Mouse (Mus musculus): ENCODE results near the gene Spib.

Gene Spib

DNA sequence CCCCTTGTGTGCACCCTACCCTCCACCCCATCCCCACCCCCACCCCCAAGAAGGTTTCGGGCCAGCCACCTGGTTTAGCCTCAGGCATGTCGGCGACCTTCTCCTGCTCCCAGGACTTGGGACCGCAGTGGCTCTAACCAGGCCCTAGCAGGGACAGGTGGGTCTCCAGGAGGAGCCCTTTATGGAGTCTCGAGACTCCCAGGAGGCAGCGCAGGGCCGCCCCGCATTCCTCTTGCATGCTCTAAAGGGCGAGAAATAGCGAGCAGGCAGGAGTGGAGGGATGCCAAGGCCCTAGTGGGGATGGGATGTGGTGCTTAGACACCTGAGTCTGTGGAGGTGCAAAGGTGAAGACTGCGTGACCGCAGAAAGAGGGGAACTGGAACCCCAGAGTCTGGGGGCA is 7.4 kb downstream of the Spib start, which contains the start of gene Mybpc2:
Gene Mybpc2 (minus strand): TSS at position 155 of the 400 bp plus-strand sequence.
- DNase-seq = no peak

GRCm38 (mm10) chr7:44523056-44523455 is 8.8 kb downstream of the Spib start:
- no peak for DNase-seq

DNA sequence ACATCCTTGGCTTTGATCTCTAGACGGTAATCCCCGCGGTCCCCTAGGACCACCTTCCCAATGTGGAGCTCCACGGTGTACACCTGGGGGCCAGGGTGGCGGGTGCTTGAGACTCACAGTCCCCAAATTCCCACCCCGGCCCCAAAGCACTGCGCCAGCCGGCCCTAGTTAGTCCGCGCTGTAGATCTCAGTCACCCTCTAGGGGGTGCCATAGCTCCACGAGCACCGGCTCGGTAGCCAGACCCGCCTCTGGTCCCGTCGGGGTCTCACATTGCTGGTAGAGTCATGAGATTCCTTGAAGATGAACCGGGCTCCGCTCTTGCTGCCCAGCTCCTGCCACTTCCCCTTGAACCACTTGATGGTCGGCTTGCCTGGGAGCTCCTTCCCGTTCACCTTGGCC is 10.2 kb downstream of the Spib start:
- DNase-seq = no peak

DNA sequence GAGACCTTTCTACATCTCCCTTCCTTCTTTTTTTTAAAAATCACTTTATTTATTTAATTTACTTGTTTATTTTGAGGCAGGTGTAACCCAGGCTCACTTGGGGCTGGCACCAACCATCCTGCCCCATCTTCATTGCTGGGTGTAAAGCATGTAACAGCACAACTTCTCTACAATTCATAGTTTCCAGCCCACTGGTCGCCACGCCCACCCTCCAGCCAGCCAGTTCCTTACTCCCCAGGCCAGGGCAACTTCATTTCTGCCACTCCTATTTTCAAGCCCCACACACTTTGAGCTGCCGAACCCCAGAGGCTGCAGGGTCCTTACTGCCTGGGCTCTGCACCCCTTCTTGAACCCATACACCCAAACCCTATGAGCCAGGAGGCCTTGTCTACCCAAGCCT is 10.9 kb downstream of the Spib start:
- DNase-seq = no peak

GRCm38 (mm10) chr7:44519240-44519913 is 12.5 kb downstream of the Spib start:
- no peak for DNase-seq

DNA sequence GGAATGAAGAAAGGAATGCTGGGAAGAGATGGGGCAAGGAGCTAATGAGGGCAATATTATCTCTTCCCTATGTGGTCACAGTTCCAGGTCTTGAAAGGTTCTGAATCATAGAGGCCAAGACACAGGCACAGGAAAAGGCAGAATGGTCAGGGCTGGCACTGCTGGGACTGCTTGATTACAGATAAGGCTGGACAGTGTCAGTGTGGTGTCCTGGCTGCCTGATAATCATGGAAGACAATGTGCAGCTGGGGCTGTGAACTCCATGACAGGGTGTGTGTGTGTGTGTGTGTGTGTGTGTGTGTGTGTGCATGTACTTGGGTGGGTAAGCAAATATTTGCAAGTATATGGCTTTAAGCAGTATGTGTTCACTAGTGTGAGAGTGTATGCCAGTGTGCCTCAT is 24.4 kb downstream of the Spib start:
- no peak for DNase-seq

DNA sequence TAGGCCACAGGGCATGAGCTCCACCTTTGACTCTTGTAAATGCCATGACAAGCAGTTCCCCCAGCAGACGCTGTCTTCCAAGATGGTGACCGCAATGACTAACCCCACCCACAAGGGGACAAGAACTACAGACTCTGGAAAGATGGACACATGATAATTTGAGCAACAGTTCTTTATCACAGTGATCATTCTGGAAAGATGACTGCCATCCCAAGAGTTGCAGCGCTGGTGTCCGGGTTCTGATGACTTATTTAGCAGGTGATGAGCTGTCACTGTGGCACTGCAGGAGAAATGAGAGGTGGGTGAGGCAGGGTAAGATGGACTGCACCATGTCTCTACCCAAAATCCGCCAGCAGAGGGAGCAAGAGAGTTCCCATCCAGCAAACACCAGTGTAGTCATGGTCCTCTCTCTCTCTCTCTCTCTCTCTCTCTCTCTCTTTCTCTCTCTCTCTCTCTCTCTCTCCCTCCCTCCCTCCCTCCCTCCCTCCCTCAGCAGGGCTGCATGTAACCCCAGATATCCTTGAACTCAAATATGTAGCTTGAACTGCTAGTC is 30.2 kb downstream of the Spib start:
- DNase-seq = peak; percentile 65

- no peak for DNase-seq
Observed at GRCm38 (mm10) chr7:44500046-44500445, 31.8 kb downstream of the Spib start.

DNA sequence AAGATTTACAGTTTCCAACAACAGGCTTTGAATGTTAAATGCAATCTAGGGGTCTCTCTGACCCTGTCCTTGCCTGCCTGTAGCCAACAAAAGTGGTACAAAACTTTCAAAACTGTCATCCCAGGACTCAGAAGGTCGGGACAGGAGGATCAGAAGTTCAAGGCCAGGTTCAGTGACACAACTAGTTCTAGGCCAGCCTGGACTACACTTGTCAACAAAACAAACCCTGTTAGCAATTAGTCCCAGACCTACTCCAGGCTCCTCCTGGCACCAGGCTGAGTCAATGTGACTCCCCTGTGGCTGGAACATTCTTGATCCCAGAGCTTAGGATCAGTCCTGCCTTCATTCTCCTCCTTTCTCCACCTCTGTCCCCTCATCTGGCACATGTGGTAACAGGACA is 32.9 kb downstream of the Spib start:
- DNase-seq = no peak

- no peak for DNase-seq
Observed at GRCm38 (mm10) chr7:44497361-44498055, 34.4 kb downstream of the Spib start.

DNA sequence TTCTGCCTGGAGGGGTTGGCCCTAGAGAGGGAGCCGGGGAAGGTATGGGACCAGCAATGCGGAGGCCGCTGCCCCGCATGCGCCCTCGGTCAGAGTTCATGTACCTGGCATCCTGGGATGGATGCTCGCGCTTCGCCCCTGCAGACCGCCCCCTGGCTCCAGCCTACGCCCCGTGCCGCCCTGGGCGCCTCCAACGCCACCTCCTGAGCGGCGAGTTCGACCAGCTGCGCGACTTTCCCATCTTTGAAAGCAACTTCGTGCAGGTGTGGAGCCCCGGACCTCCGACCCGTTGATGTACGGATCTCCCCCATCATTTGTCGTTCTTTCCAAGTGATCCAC is 35.1 kb downstream of the Spib start:
- no peak for DNase-seq

DNA sequence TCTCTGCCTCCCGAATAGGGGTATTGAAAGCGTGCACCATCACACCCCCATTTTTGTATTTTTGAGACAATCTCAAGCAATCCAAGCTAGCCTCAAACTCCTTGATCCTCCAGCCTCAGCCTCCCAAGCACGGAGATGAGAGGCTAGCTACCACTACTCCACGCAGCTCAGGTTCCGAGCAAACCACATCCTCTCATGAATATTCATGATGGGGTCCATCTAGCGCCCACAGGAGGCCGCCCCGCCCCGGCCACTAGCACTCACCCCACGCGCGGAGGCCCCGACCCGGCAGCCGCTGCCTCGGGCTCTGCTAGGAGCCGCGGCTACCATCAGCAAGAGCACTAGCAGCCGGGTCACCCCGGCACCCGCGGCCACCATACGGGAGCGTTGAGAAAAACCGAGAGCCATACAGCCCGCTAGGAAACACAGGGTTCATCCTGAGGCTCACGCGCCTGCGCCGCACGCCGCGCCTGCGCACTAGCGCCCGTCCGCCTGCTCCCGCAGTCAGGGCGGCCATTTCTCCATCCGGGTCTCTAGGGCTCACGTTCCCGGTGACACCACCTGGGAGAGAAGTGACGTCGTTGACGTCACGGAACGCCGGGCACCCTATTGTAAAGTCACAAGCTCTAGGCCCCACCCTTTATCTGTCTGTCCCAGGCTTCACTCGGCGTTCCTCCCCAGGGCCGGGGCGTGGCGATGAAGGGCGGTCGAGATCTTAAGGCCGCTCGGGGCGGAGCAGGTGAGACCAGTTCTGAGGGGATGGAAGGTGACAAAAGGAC is 35.7 kb downstream of the Spib start, which contains the start of the genes Emc10 and Fam71e1:
Gene Emc10 (minus strand): TSS at position 538 of the 779 bp plus-strand sequence.
Gene Fam71e1 (plus strand): TSS at position 590 of the 779 bp plus-strand sequence.
- peak; percentile 98 for DNase-seq

DNA sequence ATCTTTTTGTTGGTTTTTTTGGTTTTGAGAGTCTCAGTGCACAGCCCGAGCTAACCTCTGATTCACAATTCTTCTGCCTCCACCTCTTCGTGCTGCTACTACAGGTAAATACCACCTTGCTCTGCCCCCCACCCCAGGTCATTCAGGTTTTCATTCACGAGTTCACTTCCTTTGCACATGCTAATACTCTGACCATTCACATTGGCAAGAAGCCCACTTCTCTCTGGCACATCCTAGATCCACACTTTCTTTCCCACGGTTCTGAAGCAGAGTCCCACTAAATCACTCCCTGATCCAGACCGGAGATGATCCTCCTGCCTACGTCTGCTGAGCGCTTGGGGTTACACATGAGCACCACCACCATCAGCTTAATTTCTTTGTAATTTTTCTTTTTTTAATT is 36.8 kb downstream of the Spib start:
- DNase-seq = no peak

DNA sequence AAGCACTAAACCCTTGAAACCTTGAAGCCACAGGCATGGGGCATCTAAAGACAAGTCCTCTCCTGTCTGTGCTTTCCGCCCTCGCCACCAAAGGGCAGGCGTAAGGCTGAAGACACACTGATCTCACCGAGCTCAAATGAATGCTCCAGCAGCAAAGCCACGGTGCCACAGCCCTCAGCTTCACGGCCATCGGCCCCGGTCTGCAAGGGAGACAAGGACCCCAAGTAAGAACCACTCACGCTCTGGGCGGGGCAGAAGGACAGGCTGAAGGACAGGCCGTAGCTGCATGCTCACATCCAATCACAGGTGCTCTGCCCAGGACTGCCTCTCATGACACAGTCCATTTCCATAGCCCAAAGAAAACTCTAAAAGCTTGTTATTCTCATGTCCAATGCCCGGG is 37.2 kb downstream of the Spib start:
- DNase-seq = no peak

DNA sequence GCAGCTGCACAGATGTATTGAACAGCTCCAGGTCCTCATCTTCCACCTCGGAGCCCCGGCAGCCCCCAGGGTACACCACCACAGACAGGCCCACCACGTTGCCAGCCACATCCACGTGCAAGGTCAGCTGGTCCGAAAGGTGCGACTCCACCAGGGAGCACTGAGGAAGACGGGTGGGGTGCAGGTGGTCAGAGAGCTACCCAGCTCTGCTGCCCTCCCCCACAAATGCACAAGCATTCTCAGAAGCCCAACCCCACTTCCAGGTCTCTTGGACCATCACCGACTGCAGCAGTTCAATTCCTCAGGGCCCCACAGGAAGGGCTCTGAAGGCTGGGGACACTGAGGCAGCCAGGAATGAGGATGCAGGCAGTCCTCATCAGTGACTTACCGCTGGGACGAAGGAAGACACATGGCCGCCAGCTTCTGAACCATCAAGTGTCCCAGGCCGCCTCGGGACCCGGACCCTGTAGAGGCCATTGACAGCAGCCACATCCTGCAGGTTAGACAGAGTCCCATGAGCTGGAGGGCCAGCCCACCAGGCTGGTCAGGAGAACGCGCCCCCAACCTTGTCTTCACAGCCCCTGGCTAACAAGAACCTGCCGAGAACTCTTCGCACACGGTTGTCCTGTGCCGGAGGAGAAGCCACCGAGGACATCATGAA is 39.6 kb downstream of the Spib start:
- no peak for DNase-seq

- no peak for DNase-seq
Observed at GRCm38 (mm10) chr7:44491391-44491790, 40.5 kb downstream of the Spib start.

DNA sequence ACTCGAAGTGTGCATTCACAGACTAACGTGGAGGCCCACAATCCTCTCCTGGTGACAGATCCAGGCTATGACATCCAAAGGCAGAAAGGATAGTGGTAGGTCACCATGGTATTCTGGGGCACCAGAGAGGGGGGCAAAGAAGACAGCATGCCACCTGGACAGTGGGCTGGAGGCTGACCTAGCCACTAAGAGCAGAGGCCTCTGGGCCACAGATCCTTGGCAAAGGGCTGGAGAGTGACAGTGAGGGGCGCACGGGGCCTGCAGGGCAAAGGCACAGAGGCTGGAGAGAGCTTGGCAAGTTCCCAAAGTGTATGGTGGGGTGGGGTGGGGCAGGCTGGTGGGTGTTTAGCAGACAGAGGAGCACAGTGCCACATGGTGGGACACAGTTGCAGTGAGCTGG is 41.6 kb downstream of the Spib start:
- no peak for DNase-seq

DNA sequence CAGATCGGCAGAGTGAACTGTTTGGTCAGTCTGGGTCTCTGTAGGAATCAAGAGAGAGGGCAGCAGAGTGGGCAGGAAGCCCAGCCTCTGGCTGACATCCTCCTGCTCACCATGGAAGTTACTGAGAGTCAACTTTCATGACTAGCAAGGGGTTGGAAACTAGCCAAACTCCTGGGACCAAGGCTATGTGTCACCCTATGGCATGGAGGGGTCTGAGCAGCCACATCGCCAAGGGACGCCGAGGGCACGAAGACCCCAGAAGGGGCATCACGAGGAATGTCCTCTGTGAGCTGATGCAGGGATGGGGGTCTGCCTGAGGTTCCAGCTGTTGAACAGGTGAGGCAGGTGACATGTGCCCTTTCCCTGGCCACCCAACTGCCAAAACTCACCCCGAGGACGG is 43.3 kb downstream of the Spib start:
- DNase-seq = no peak

- no peak for DNase-seq
Observed at GRCm38 (mm10) chr7:44487936-44488335, 43.9 kb downstream of the Spib start.

GRCm38 (mm10) chr7:44486927-44487575 is 44.8 kb downstream of the Spib start:
- no peak for DNase-seq

DNA sequence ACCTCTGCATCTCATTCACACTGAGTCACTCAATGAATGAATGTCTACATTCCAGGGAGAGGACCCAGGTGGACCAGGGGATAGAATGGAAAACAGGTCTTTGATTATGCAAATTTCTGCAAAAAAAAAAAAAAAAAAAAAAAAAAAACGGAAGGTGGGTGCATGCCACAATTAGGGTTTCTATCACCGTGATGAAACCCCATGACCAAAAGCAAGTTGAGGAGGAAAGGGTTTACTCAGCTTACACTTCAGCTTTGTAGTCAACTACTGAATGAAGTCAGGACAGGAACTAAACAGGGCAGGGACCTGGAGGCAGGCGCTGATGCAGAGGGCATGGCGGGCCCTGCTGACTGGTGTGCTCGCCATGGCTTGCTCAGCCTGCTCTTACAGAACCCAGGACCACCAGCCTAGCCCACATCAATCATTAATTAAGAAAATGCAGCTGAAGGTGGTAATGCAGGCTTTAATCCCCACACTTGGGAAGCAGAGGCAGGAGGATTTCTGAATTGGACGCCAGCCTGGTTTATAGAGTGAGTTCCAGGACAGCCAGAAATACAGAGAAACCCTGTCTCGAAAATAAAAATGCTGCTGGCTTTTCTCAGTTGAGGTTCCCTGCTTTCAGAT is 46.2 kb downstream of the Spib start:
- no peak for DNase-seq

All from right cerebral cortex, adult 18-20 months (tissue).